Mouse (Mus musculus): ENCODE results near the gene Hddc3.

GRCm38 (mm10) chr7:80341793-80342192 lies 1.1 kb upstream of the Hddc3 start:
- no peak for TF ChIP-seq POLR2A (IDR thresholded peaks at IDR 0.05; ENCODE audit: borderline replicate concordance, insufficient read depth, low read length)
- TF ChIP-seq CTCF (IDR thresholded peaks at IDR 0.05; ENCODE audit: borderline replicate concordance, insufficient read depth, low read depth, low read length): no peak
